In the genomic region with DNA sequence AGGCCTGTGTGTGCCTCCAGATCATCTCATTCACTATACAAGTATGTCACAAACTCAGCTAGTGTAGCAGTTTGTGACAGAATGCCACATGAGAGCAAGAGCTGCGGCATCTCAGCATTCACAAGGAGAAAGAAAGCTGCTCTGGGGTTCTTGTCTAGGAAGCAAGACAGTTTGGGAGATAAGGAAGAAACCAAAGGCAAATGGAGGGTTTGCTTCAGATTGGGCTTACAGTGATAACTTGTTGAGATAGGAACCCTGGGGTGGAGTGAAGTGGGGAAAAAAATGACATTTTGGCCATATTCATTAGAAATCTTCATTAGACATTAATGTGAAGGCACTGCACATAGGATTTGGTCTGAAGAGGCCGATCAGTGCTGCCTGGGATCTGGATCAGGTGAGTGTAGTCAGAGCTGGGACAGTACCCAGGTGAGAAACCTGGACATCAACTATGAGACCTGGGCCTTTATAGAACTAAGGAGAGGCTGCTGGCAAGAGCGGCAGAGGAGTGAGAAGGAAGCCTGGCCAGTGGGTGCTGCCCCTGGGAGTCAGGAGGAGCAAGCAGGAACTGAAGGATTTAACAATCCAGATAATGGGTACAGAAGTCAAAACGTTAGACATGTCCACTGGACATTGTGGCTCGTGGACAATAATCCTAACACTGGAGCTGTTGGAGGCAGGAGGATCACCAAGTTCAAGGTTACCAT, we compare ENCODE assay signal across 8 mouse cellular contexts. TPM values are rescaled to one million over a fixed set of nuclear protein-coding genes. Genes with fewer than 3 reads are reported as not detected.
DNase-seq lines count a peak whose midpoint lies in the region; ATAC-seq and TF ChIP-seq lines count a peak whose summit lies in the region.

No protein-coding gene starts in this region.

- H3K27me3 ChIP-seq in kidney, embryonic 16.5 days (ENCODE audit: insufficient read depth, low read length): no peaks in the 10 kb centered on the region
- peaks cover 13% of the 10 kb centered on the region; the same call in 1 of the 2 replicates for H3K27me3 ChIP-seq in embryonic facial prominence, embryonic 12.5 days
- H3K27me3 ChIP-seq in hindbrain, embryonic 12.5 days: peaks cover 48% of the 10 kb centered on the region
- H3K27me3 ChIP-seq in liver, postnatal 0 days (ENCODE audit: insufficient read depth, low read length): 0 out of 2 replicates have a peak, but pooled peaks cover 10% of the 10 kb centered on the region

- 66% methylated on average over 5 of the region's 5 CpGs for WGBS in kidney, embryonic 16.5 days
- WGBS in embryonic facial prominence, embryonic 12.5 days: 86% methylated on average over 5 of the region's 5 CpGs
- 80% methylated on average over 5 of the region's 5 CpGs for WGBS in hindbrain, embryonic 12.5 days
- WGBS in liver, postnatal 0 days (ENCODE audit: insufficient replicate concordance): 74% methylated on average over 5 of the region's 5 CpGs

- TF ChIP-seq EP300 in liver, postnatal 0 days (IDR thresholded peaks at IDR 0.05; ENCODE audit: low read depth): no peak

- no peak for DNase-seq in kidney, postnatal 10 days
- no peak for DNase-seq in liver, postnatal 0 days
- no peak for DNase-seq in frontal cortex, postnatal 36 days (ENCODE audit: low spot score in 2 of 2)
- no peak for DNase-seq in thymus, postnatal 36 days
- no peak for DNase-seq in gastrocnemius, adult 18-20 months (ENCODE audit: low spot score)

- H3K4me1 ChIP-seq in kidney, embryonic 16.5 days (ENCODE audit: insufficient read depth, low read length): peaks cover 56% of the 10 kb centered on the region
- H3K4me1 ChIP-seq in embryonic facial prominence, embryonic 12.5 days: peaks cover 49% of the 10 kb centered on the region
- H3K4me1 ChIP-seq in hindbrain, embryonic 12.5 days: peaks cover 39% of the 10 kb centered on the region
- peaks cover 55% of the 10 kb centered on the region for H3K4me1 ChIP-seq in liver, postnatal 0 days (ENCODE audit: insufficient read depth)

- peak overlapping the region; percentile 95 for H3K4me2 ChIP-seq in kidney, embryonic 16.5 days (replicated peaks; ENCODE audit: low read depth, low read length)
- H3K4me2 ChIP-seq in embryonic facial prominence, embryonic 12.5 days (replicated peaks): peak overlapping the region; percentile 83
- 0 out of 2 replicates have a peak overlapping the region, but pooled peaks have one; percentile 62 for H3K4me2 ChIP-seq in hindbrain, embryonic 12.5 days (replicated peaks)
- peak overlapping the region; percentile 88; the same call in 1 of the 2 replicates for H3K4me2 ChIP-seq in liver, postnatal 0 days (ENCODE audit: low read depth, low read length)

- peak overlapping the region; percentile 99 for H3K27ac ChIP-seq in kidney, embryonic 16.5 days (ENCODE audit: low read length)
- no peak overlapping the region for H3K27ac ChIP-seq in embryonic facial prominence, embryonic 12.5 days
- H3K27ac ChIP-seq in hindbrain, embryonic 12.5 days: no peak overlapping the region
- no peak overlapping the region; the same call in 1 of the 2 replicates for H3K27ac ChIP-seq in liver, postnatal 0 days (ENCODE audit: low read depth)

- peaks cover 7% of the 10 kb centered on the region for H3K36me3 ChIP-seq in kidney, embryonic 16.5 days (ENCODE audit: insufficient read depth, low read length)
- peaks cover 16% of the 10 kb centered on the region for H3K36me3 ChIP-seq in embryonic facial prominence, embryonic 12.5 days
- peaks cover 9% of the 10 kb centered on the region for H3K36me3 ChIP-seq in hindbrain, embryonic 12.5 days
- peaks cover 15% of the 10 kb centered on the region for H3K36me3 ChIP-seq in liver, postnatal 0 days (replicated peaks; ENCODE audit: insufficient read depth, low read length)

- no peaks in the 10 kb centered on the region for H3K9me3 ChIP-seq in kidney, embryonic 16.5 days (ENCODE audit: low read length)
- no peaks in the 10 kb centered on the region for H3K9me3 ChIP-seq in embryonic facial prominence, embryonic 12.5 days
- H3K9me3 ChIP-seq in hindbrain, embryonic 12.5 days (replicated peaks): no peaks in the 10 kb centered on the region
- no peaks in the 10 kb centered on the region for H3K9me3 ChIP-seq in liver, postnatal 0 days (ENCODE audit: low read length)

- H3K9ac ChIP-seq in kidney, embryonic 16.5 days (replicated peaks; ENCODE audit: low read length): peak overlapping the region; percentile 83
- H3K9ac ChIP-seq in embryonic facial prominence, embryonic 12.5 days: no peak overlapping the region; the same call in 1 of the 2 replicates
- H3K9ac ChIP-seq in hindbrain, embryonic 12.5 days: no peak overlapping the region
- no peak overlapping the region for H3K9ac ChIP-seq in liver, postnatal 0 days (replicated peaks)

- ATAC-seq in kidney, embryonic 16.5 days (ENCODE audit: low FRiP score, low TSS enrichment): no peak
- ATAC-seq in embryonic facial prominence, embryonic 12.5 days (ENCODE audit: insufficient number of reproducible peaks, insufficient read depth, low FRiP score, low TSS enrichment): no peak
- no peak for ATAC-seq in hindbrain, embryonic 12.5 days (ENCODE audit: low FRiP score)
- no peak for ATAC-seq in liver, postnatal 0 days

- TF ChIP-seq CTCF in liver, postnatal 0 days (IDR thresholded peaks at IDR 0.05; ENCODE audit: low read depth): no peak

- H3K4me3 ChIP-seq in kidney, embryonic 16.5 days (ENCODE audit: low read length): peak overlapping the region; percentile 81
- no peak overlapping the region for H3K4me3 ChIP-seq in embryonic facial prominence, embryonic 12.5 days
- H3K4me3 ChIP-seq in hindbrain, embryonic 12.5 days: no peak overlapping the region; the same call in 1 of the 2 replicates
- no peak overlapping the region for H3K4me3 ChIP-seq in liver, postnatal 0 days (ENCODE audit: low read depth, low read length)

RNA-seq across cellular contexts. Expression of gene Rassf1, which starts 1.5 kb away (rescaled TPM):
- 66.8 and 68.9 TPM in 2 replicates for polyA plus RNA-seq in kidney, embryonic 16.5 days (2015; fragmentation: Nextera tagmentation; extraction: Ambion mirVana)
- polyA plus RNA-seq in embryonic facial prominence, embryonic 12.5 days (2016; fragmentation: Nextera tagmentation; extraction: Ambion mirVana): 54.0 and 55.6 TPM in 2 replicates
- 37.3 and 39.9 TPM in 2 replicates for polyA plus RNA-seq in hindbrain, embryonic 12.5 days (2016; fragmentation: Nextera tagmentation; extraction: Ambion mirVana)
- 12.4 and 15.1 TPM in 2 replicates for polyA plus RNA-seq in liver, postnatal 0 days (2015; fragmentation: Nextera tagmentation; extraction: Ambion mirVana)
- total RNA-seq in gastrocnemius, adult 18-20 months (2021): 10 to 100 TPM; 11.9 to 13.6 TPM

RNA-seq across cellular contexts. Expression of gene Zmynd10, which starts 5.7 kb away (rescaled TPM):
- 3.3 and 3.9 TPM in 2 replicates for polyA plus RNA-seq in kidney, embryonic 16.5 days (2015; fragmentation: Nextera tagmentation; extraction: Ambion mirVana)
- polyA plus RNA-seq in embryonic facial prominence, embryonic 12.5 days (2016; fragmentation: Nextera tagmentation; extraction: Ambion mirVana): 1.3 and 1.7 TPM in 2 replicates
- polyA plus RNA-seq in hindbrain, embryonic 12.5 days (2016; fragmentation: Nextera tagmentation; extraction: Ambion mirVana): 3.6 and 4.3 TPM in 2 replicates
- 0.59 and 0.73 TPM in 2 replicates for polyA plus RNA-seq in liver, postnatal 0 days (2015; fragmentation: Nextera tagmentation; extraction: Ambion mirVana)
- under 1 TPM; 0.40 to 0.68 TPM for total RNA-seq in gastrocnemius, adult 18-20 months (2021)

RNA-seq across cellular contexts. Expression of gene Tusc2, which starts 10.2 kb away (rescaled TPM):
- 45.3 and 48.0 TPM in 2 replicates for polyA plus RNA-seq in kidney, embryonic 16.5 days (2015; fragmentation: Nextera tagmentation; extraction: Ambion mirVana)
- 54.1 and 54.8 TPM in 2 replicates for polyA plus RNA-seq in embryonic facial prominence, embryonic 12.5 days (2016; fragmentation: Nextera tagmentation; extraction: Ambion mirVana)
- polyA plus RNA-seq in hindbrain, embryonic 12.5 days (2016; fragmentation: Nextera tagmentation; extraction: Ambion mirVana): 84.8 and 87.0 TPM in 2 replicates
- polyA plus RNA-seq in liver, postnatal 0 days (2015; fragmentation: Nextera tagmentation; extraction: Ambion mirVana): 34.3 and 35.9 TPM in 2 replicates
- 10 to 100 TPM; 38.7 to 40.9 TPM for total RNA-seq in gastrocnemius, adult 18-20 months (2021)

RNA-seq across cellular contexts. Expression of gene Nprl2, which starts 10.8 kb away (rescaled TPM):
- polyA plus RNA-seq in kidney, embryonic 16.5 days (2015; fragmentation: Nextera tagmentation; extraction: Ambion mirVana): 57.0 and 59.0 TPM in 2 replicates
- 40.8 and 46.3 TPM in 2 replicates for polyA plus RNA-seq in embryonic facial prominence, embryonic 12.5 days (2016; fragmentation: Nextera tagmentation; extraction: Ambion mirVana)
- 47.5 and 50.5 TPM in 2 replicates for polyA plus RNA-seq in hindbrain, embryonic 12.5 days (2016; fragmentation: Nextera tagmentation; extraction: Ambion mirVana)
- 8.5 TPM in 2 replicates for polyA plus RNA-seq in liver, postnatal 0 days (2015; fragmentation: Nextera tagmentation; extraction: Ambion mirVana)
- 10 to 100 TPM; 10.7 to 13.7 TPM for total RNA-seq in gastrocnemius, adult 18-20 months (2021)

RNA-seq across cellular contexts. Expression of gene Cyb561d2, which starts 10.8 kb away (rescaled TPM):
- 35.8 and 39.0 TPM in 2 replicates for polyA plus RNA-seq in kidney, embryonic 16.5 days (2015; fragmentation: Nextera tagmentation; extraction: Ambion mirVana)
- 17.2 and 17.7 TPM in 2 replicates for polyA plus RNA-seq in embryonic facial prominence, embryonic 12.5 days (2016; fragmentation: Nextera tagmentation; extraction: Ambion mirVana)
- 21.9 and 22.6 TPM in 2 replicates for polyA plus RNA-seq in hindbrain, embryonic 12.5 days (2016; fragmentation: Nextera tagmentation; extraction: Ambion mirVana)
- polyA plus RNA-seq in liver, postnatal 0 days (2015; fragmentation: Nextera tagmentation; extraction: Ambion mirVana): 18.5 and 19.6 TPM in 2 replicates
- total RNA-seq in gastrocnemius, adult 18-20 months (2021): 1 to 10 TPM; 3.0 to 4.1 TPM
